Mouse (Mus musculus) E14TG2a.4 (cell line): ENCODE measurements around the gene Myo3a.

ENCODE experiments used
- CTCF ChIP-seq: conservative IDR thresholded peaks from 2 replicates; pipeline ENCODE4 v1.5.1; 2014; ENCODE audit warnings: low read length
- NANOG ChIP-seq: IDR thresholded peaks from 2 replicates; pipeline ENCODE4 v1.6.1; 2014; ENCODE audit warnings: borderline replicate concordance, low read length, mixed read lengths
- POU5F1 ChIP-seq: IDR thresholded peaks from 2 replicates; pipeline ENCODE4 v1.6.1; 2014; ENCODE audit warnings: low read length, borderline replicate concordance

DNA sequence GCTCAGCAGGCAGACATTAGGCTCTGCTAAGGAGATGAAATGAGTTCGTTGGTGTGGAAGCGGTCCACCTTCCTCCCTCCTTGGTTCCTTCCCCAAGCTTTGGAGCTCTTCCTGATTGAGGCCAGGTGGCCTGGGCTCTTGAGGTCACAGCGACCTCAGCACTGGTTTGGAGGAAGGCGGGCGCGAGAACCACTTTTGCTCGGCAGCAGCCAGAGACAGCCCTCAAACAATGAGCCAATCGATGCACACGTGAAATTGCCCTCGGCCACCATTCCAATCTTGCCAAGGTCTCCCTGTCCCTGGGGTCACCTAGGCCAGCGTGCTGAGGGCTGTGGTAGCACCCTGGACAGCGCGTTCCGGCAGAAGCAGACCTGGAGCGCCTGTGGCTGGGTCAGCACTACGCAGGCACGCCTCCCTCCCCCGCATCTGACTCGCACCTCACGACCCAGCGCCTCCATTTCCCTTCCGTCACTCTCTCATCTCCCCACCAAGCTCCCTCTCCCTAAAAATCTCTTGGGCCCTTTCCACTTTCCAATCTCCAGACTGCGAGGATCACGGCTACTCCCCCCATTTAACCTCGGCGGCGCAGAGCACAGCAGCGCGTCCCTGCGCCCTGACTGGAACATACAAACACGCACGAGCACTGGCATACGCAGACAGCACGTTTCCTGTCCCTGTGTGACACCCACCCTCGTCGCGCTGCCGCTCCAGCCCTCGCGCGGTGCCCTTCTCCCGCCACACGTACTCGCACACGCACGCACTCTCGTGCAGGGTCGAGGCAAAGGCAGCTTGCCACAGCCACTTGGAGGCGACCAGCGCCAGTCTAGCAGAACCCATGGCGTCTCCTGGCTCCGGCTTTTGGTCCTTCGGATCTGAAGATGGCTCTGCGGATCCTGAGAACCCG is 394.8 kb downstream of the Myo3a start, which contains the start of gene Gad2:
- TF ChIP-seq CTCF (no peak), NANOG (no peak), POU5F1 (no peak)
